Mouse (Mus musculus) fibroblast of lung, adult 2 months (primary cell): Measurements from ENCODE around the gene Mfsd4b3.
"Not testable (repeated sequence)": the region's sequence is repeated elsewhere in the genome, so short reads cannot be mapped to it uniquely, and the experiment has no call there.

ENCODE experiments used
- DNase-seq: peaks from one replicate; pipeline ENCODE4 v3.0.0-alpha.2; 2011; ENCODE audit warnings: low read depth

The Mfsd4b3 gene

GRCm38 (mm10) chr10:39959761-39960440 lies at the start of gene Mfsd4b3:
TSS of gene Mfsd4b3 (minus strand) at chr10:39960153.
- peak; percentile 99 for DNase-seq

- DNase-seq, result no peak
Observed at GRCm38 (mm10) chr10:40009591-40009990, 49.6 kb upstream of the Mfsd4b3 start.

GRCm38 (mm10) chr10:40008847-40009246 lies 48.9 kb upstream of the Mfsd4b3 start:
- not testable (repeated sequence) for DNase-seq

DNA sequence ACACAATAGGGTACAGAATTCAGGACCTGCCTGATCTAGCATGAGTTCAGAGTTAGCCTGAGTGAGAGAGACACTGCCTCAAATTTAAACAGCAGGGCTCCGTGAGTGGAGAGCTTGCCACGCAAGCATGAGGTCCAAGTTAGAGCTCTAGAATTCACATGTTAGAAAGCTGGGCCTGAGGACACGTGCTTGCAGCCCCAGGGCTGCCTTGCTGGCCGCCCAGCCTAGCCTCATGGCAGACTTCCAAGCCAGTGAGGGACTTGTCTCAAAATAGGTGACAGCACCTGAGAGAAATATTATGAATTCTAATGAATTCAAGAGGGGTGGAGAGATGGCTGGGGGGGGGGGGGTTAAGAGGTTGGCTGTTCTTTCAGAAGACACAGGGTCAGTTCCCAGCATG lies 48.0 kb upstream of the Mfsd4b3 start:
- DNase-seq, result no peak

DNA sequence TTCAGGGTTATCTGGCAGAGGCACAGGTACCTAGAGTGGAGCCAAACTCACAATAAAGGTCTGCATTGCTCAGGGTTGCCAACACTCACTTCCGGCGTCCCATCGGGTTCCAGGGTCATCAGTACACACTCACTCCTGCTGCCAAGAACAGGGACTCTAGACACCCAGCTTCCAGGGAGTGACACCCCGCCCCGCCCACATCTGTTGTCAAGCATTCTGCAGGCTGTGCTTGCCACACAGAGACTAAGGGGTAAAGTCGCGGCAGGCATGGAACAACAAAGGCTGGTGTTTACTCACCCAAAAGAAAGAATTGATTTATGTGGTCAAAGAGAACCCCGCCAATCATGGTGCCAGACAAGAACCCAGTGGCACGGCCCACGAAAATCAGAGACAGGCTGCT lies 47.0 kb upstream of the Mfsd4b3 start:
- no peak for DNase-seq

DNA sequence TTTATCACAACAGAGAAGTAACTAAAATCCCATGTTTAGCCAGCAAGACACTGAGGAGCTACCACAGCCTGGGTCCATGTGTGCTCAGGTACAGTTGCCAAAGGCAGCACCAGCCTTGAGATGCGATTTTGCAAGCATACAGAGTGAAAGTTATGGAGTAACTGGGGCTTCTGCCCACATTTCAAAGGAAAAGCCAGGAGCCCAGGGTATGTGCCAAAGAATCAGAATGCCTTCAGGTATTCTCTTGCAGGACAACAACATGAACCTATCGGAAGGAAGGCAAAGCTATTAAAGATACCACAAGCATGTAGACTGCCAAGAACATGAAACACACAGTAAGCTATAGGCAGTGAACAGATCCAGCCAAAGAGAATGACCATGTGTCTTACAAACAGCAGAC lies 40.8 kb upstream of the Mfsd4b3 start:
- no peak for DNase-seq

DNA sequence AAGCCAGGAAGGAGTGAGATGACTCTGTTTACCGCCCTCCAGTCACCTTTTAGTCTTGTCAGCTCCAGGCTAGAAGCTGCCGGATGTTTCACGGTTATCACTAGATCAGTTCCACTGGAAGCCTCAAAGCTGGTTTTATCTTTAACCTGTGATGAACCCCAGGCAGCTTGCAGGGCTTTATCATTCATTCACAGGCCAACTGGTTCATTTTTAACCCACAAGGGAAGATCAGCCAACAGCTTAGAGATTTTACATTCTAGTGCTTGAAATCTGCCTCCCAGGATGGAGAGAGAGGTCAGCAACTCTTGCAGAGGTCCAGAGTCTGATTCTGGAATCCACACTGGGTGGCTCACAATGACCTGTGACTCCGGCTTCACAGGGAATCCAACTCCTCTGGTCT lies 31.2 kb upstream of the Mfsd4b3 start:
- DNase-seq, result no peak

GRCm38 (mm10) chr10:39986466-39986865 lies 26.5 kb upstream of the Mfsd4b3 start, which contains the start of gene Mfsd4b5:
TSS of gene Mfsd4b5 (minus strand) at chr10:39986646.
- no peak for DNase-seq

DNA sequence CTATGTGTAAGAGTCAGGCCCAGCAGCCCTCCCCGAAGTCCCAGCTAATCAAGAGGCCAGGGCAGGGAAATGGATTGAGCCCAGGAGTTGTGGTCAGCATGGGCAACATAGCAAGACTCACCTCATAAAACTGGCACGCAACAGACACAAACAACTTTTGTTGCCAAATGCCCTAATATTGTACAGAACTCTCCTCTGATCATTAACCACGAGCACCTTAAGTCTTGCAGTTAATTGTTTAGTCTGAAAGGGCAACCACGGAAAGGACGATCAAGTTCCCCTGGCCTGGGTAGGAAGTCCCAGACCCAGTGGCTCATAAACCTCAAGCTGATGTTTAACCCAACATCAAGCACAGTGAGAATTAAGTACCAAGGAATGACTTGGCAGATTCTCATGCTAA lies 22.7 kb upstream of the Mfsd4b3 start:
- DNase-seq, result peak; percentile 58

DNA sequence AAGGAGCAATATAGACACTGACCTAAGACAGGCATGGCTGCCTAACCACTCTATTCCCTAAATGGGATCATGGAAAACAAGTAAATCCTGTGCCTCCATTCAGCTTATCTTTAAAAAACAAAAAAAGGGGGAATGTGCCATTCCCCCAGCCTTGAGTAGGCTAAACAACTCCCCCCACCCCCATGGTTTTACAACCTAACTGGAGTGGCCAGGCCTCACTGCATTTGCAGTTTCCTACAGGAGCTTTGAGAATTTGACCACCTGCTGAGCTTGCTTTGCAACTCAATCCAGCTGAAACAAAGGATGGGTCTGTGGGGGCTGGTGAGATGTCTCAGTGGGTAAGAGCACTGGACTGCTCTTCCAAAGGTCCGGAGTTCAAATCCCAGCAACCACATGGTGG lies 18.3 kb upstream of the Mfsd4b3 start:
- DNase-seq, result no peak

DNA sequence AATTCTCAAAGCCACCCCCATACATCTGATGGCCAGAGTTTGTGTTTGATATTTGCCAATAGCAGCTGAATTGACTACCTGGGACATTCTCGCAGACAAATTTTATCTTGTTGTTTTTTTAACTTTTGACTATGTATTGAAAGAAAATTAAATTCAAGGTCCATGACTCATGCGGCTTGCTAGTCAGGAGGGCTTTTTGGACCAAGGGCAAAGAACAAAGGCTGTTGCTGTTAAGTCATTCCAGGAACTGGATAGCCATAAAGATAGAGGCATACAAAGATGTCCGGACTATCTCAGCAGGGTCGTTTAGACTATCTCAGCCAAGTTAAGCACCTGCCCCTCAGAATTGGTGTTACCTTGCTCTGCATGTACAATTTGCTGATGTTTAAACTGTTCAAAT lies 17.4 kb upstream of the Mfsd4b3 start:
- no peak for DNase-seq

DNA sequence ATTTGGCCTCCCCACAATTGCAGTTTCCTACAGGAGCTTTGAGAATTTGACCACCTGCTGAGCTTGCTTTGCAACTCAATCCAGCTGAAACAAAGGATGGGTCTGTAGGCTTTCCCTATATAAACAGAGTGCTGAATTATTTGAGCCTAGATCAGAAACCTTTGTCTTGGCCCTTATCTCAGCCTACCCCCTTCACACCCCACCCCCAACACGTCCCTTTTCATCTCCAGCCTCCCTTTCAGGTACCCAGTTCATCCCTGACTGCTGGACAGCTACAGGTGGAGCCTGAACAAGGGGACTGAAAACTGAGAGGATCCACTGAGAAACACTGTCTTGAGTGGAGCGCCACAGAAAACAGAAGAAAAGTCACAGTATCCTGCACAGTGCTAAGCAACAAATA lies 15.8 kb upstream of the Mfsd4b3 start:
- DNase-seq, result no peak

- DNase-seq, result no peak
Observed at GRCm38 (mm10) chr10:39974982-39975381, 15.0 kb upstream of the Mfsd4b3 start.

DNA sequence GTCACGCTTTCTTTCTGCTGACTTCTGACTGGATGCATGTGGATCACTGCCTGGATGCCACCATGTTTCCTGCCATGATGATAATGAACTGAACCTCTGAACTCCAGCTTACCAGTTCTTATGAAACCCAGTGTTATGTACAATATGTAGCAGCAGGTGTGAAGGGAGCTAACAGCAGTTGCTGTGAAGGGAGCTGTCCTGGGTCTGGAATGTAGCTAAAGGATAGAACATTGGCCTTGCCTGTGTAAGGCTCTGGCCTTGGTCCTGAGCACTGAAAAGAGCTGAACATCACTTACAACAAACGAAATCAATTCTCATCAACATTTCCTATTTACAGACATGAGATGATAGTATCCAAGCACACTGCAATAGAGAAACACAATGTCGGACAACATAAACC lies 7.6 kb upstream of the Mfsd4b3 start:
- no peak for DNase-seq

GRCm38 (mm10) chr10:39961906-39962305 lies 2.0 kb upstream of the Mfsd4b3 start:
- no peak for DNase-seq

DNA sequence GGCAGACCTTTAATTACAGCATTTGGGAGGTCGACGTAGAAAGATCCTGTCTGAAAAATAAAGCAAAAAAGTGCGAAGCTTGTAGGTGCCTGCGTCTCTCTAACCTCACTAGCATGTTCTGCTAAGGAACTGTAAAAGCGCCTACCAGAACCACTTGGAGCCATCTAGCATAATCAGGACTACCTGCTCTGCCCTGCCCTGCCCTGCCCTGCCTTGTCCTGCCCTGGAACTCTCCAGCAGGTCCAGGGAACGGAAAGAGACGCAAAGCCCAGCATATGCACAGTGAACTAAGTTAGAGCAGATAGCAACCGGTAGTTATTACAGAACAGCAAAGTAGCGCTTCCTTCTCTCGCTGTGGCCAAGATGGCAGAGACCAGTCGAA lies 479 bp upstream of the Mfsd4b3 start:
- no peak for DNase-seq

GRCm38 (mm10) chr10:39958266-39958665 lies 1.7 kb downstream of the Mfsd4b3 start:
- DNase-seq, result no peak

- DNase-seq, result no peak
Observed at GRCm38 (mm10) chr10:39956340-39956878, 3.5 kb downstream of the Mfsd4b3 start.

GRCm38 (mm10) chr10:39955163-39955562 lies 4.8 kb downstream of the Mfsd4b3 start:
- no peak for DNase-seq

GRCm38 (mm10) chr10:39949377-39949954 lies 10.5 kb downstream of the Mfsd4b3 start:
- DNase-seq, result no peak

GRCm38 (mm10) chr10:39947195-39947594 lies 12.8 kb downstream of the Mfsd4b3 start:
- peak; percentile 31 for DNase-seq

DNA sequence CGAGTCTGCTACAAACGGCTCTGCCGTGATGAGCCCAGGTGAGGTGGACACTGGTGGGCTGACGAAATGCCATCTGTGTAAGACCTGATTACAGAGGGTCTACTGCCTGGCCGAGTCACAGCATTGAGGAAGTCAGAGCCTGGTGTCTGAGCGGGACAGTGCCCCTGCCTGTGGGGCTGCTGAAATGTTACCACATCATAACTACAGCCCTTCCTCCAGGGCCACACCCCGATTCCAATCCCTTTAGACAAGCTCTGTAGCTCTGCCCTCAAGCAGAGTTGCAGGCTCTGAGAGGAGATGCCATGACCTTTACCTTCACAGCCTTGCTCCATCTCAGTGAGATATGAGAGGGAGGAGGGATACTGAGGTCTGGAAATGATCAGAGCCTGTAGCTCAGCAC lies 23.4 kb downstream of the Mfsd4b3 start:
- no peak for DNase-seq

DNA sequence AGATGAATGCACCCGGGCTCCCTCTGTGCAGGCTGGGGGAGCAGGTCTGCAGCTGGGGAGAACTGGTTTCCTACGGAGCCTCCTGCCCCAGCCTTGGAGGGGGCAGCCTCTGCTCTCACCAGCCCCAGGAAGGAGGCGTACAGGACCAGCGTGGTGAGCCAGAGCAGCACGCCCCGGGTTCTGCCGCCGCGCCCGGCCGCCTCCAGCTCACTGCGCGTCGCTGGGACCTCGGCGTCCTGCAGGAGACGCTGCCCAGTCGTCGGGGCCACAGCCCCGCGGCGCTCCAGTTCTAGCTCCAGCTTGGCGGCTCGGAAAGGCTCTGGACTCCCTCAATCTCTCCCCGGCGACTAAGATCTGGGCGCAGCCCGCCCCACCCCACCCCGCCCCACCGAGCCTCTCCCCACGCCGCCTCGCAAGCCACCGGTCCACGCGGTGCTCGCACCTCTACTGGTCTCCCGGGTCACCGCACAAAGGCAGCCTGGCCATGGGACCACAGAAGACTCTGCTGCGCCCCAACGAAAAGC lies 33.3 kb downstream of the Mfsd4b3 start, which contains the start of gene Mfsd4b2:
Mfsd4b2 (minus strand) TSS at position 308 of the 524 bp plus-strand sequence.
- DNase-seq, result no peak
